Mouse (Mus musculus) kidney, adult 2 months (tissue): ENCODE measurements around the gene Wipi1.

Source experiments
- CTCF ChIP-seq: fragments of 200-500 bp; conservative IDR thresholded peaks from 2 replicates; pipeline ENCODE4 v1.5.1; 2011; ENCODE audit warnings: low read depth, mild to moderate bottlenecking, control low read depth, low read length, moderate library complexity, mixed read lengths; ENCODE audit not compliant: insufficient read depth, insufficient read length
- POLR2A ChIP-seq: fragments of 200-500 bp; IDR thresholded peaks from one replicate; pipeline ENCODE4 v1.6.1; 2011; ENCODE audit warnings: low read depth, low read length, control low read depth

DNA sequence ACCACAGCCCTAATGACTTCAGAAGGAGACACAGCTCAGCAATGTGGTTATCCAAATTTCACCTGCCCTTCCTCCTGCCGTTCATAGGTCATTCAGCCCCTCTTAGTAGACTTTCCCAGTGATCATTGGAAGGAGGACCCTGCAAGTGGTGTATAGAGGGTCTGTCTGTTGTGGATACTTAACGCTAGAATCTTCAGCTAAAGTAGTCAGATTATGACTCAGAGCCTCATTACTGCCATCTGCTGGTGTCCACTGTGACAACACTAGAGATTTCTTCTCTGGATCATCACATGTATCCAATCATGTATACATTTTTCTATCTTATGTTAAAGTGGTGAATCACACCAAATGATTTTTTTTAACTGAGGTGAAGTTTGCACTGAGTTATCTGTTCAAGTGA is 9.4 kb upstream of the Wipi1 start:
- no peak for TF ChIP-seq POLR2A
- peak; percentile 29; the same call in 1 of the 2 replicates for TF ChIP-seq CTCF
